Mouse (Mus musculus): Measurements from ENCODE around the gene Mcam.

The Mcam gene

GRCm38 (mm10) chr9:44135731-44136411 lies 1.6 kb downstream of the Mcam start:
- peak; percentile 78 for DNase-seq (ENCODE audit: inconsistent ontology term)

GRCm38 (mm10) chr9:44137846-44138245 lies 3.6 kb downstream of the Mcam start:
- no peak for DNase-seq (ENCODE audit: inconsistent ontology term)

- DNase-seq (ENCODE audit: inconsistent ontology term): no peak
Observed at GRCm38 (mm10) chr9:44141951-44142350, 7.7 kb downstream of the Mcam start.

GRCm38 (mm10) chr9:44143421-44143820 lies 9.2 kb downstream of the Mcam start:
- DNase-seq (ENCODE audit: inconsistent ontology term): no peak

GRCm38 (mm10) chr9:44144023-44144717 lies 9.9 kb downstream of the Mcam start:
- DNase-seq (ENCODE audit: inconsistent ontology term): no peak

- DNase-seq (ENCODE audit: inconsistent ontology term): no peak
Observed at GRCm38 (mm10) chr9:44144718-44145060, 10.4 kb downstream of the Mcam start.

- no peak for DNase-seq (ENCODE audit: inconsistent ontology term)
Observed at GRCm38 (mm10) chr9:44147290-44147689, 13.0 kb downstream of the Mcam start.

GRCm38 (mm10) chr9:44159886-44160285 lies 25.6 kb downstream of the Mcam start:
- no peak for DNase-seq (ENCODE audit: inconsistent ontology term)

- no peak for DNase-seq (ENCODE audit: inconsistent ontology term)
Observed at GRCm38 (mm10) chr9:44168931-44169330, 34.7 kb downstream of the Mcam start.

GRCm38 (mm10) chr9:44170691-44171151 lies 36.5 kb downstream of the Mcam start:
- peak; percentile 14 for DNase-seq (ENCODE audit: inconsistent ontology term)

- DNase-seq (ENCODE audit: inconsistent ontology term): no peak
Observed at GRCm38 (mm10) chr9:44175556-44175955, 41.3 kb downstream of the Mcam start.

GRCm38 (mm10) chr9:44175957-44176356 lies 41.7 kb downstream of the Mcam start:
- DNase-seq (ENCODE audit: inconsistent ontology term): no peak

GRCm38 (mm10) chr9:44177405-44177804 lies 43.1 kb downstream of the Mcam start:
- DNase-seq (ENCODE audit: inconsistent ontology term): no peak

GRCm38 (mm10) chr9:44178389-44178788 lies 44.1 kb downstream of the Mcam start:
- DNase-seq (ENCODE audit: inconsistent ontology term): no peak

GRCm38 (mm10) chr9:44178811-44179210 lies 44.5 kb downstream of the Mcam start:
- DNase-seq (ENCODE audit: inconsistent ontology term): no peak

- no peak for DNase-seq (ENCODE audit: inconsistent ontology term)
Observed at GRCm38 (mm10) chr9:44181537-44181936, 47.3 kb downstream of the Mcam start.

GRCm38 (mm10) chr9:44182260-44182659 lies 48.0 kb downstream of the Mcam start:
- no peak for DNase-seq (ENCODE audit: inconsistent ontology term)

GRCm38 (mm10) chr9:44188223-44188622 lies 54.0 kb downstream of the Mcam start:
- DNase-seq (ENCODE audit: inconsistent ontology term): no peak

- DNase-seq (ENCODE audit: inconsistent ontology term): no peak
Observed at GRCm38 (mm10) chr9:44191166-44191565, 56.9 kb downstream of the Mcam start.

- no peak for DNase-seq (ENCODE audit: inconsistent ontology term)
Observed at GRCm38 (mm10) chr9:44192312-44192711, 58.0 kb downstream of the Mcam start.
